Mouse (Mus musculus): ENCODE results near the gene Gcnt1. TPM values are rescaled to one million over a fixed set of nuclear protein-coding genes. Genes with fewer than 3 reads are reported as not detected.

Gcnt1 gene
- total RNA-seq, 4 experiments from 2014 or later = 9.7 to 16.0 (median 11.8) TPM

DNA sequence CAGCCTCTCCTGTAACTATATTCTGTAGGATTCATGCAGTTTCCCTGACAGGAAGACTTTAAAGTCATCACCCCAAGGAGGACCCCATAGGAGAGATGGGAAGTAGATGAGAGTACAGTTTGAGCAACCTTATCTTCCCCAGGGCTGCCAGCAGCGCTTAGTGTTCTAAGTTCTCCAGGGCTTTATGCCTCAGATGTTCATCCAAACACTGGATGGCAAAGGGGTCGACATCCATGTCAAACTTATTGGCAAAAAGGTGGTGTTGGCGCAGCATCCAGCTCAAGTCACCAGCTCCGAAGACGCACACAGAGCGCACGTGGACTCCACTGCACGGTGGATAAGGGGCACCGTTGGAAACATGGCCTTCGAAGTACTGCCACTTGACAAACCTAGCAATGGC is 43.7 kb downstream of the Gcnt1 start:
- no peak for DNase-seq (ENCODE audit: low spot score)

DNA sequence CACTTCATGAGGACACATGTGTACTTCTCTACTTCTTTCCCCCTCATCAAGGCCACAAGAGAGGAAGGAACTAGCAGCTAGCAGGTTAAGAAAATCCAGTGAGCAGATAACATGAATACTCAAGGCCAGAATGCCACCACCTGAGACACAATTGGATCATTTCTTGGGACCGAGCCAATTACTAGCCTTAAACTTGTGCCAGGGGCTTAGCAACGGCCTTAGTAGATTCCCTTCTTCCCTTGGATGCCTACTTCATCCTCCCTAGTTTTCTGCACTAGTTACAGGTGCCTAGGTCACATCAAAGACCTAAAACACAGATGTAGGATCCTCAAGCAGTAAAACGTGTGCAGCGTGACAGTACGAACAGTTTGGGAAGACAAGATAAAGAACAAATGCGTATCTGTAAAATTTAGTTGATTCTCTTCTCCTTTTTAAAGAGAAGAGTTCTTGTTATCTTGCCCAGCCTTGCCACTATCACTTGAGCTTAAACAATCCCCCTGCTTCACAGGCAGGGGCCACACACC is 44.7 kb downstream of the Gcnt1 start:
- no peak for DNase-seq (ENCODE audit: low spot score)

DNA sequence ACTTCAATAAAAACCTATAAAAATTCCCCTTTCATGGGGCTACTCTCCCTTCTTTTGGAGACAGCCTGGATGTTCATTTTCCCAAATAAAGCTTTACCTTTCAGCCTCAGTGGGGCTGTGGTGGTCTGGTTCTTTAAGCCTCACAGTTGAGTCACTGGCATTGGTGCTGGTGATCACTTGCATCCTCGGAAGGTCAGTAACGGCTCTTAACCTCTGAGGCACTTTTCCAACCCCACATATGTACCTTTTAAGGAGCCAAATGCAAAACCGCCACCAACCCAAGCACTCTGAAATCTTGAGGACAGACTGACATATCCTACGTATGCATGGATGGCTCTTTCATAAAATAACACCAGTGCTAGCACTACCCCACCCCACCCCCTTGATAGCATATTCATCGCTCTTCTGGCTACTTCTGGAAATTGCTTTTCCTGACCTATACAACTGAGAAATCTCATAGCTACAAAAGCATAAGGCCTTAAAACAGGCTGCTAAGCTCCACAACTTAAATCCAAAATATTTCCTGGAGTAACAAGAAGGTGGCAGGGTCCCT is 48.9 kb downstream of the Gcnt1 start:
- no peak for DNase-seq (ENCODE audit: low spot score)

GRCm38 (mm10) chr19:17323006-17323688 is 49.5 kb downstream of the Gcnt1 start:
- DNase-seq (ENCODE audit: low spot score) = no peak

- no peak for DNase-seq (ENCODE audit: low spot score)
These were observed 52.9 kb downstream of the Gcnt1 start for GRCm38 (mm10) chr19:17319770-17320169.

DNA sequence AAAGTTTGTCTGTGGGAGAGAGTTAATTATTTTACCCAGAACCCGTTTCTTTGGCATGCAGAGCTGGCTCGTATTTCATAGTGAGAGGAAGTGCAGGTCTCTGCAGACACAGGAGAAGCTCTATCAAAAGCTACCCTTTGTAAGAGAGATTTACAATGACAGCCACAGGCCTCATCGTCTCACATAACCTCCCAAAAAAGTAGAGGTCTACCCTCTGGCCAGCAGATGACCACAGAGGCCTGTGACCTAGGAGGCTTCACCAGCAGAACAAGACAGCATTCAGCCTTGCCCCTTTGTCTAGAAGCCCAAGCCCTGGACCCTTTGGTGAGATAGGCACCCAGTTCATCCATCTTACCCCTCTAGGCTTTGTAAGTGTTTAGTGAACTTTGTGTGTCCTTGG is 53.9 kb downstream of the Gcnt1 start:
- DNase-seq (ENCODE audit: low spot score) = no peak

GRCm38 (mm10) chr19:17316311-17317003 is 56.2 kb downstream of the Gcnt1 start:
- DNase-seq (ENCODE audit: low spot score) = no peak

- DNase-seq (ENCODE audit: low spot score) = no peak
These were observed 58.2 kb downstream of the Gcnt1 start for GRCm38 (mm10) chr19:17314451-17314850.

DNA sequence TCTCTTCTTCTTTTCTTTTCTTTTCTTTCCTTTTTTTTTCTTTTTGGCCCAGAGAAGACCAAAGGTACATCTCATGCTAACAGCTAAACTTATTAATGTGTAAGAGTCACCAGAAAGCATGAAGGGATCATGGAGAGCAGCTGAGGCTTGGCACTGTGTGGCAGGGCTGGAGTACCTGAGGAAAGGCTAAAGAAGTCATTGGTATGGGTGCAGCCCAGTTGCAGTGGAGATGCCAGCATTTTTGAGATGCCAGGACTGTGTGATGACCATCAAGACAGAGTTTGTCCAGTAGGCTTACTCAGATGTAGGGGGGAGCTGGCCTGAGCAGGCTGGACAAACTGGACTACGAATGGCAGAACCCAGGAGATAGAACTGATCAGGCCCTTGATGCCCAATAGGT is 58.9 kb downstream of the Gcnt1 start:
- DNase-seq (ENCODE audit: low spot score) = no peak

DNA sequence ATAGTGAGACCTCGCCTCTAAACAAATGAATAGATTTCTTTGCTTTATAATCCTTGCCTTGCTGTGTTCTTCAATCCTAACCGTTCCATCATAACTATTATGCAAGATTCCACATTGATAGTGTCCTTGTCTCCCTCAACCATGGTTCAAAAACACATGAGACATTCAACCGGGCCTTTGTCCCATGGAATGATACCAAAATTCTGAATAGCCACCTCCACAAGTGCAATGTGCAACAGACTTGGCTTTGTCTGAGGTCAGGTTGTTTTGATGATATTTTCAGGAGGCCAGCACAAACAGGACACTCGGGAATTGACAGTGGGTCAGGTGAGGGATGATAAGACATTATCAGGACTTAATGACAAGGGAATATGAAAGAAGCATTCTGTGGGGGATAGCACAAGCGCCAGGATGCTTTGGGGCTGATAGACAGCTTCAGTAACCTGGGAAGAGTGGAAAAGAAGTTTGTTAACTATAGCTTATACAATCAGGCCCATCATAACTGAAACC is 59.9 kb downstream of the Gcnt1 start:
- no peak for DNase-seq (ENCODE audit: low spot score)

DNA sequence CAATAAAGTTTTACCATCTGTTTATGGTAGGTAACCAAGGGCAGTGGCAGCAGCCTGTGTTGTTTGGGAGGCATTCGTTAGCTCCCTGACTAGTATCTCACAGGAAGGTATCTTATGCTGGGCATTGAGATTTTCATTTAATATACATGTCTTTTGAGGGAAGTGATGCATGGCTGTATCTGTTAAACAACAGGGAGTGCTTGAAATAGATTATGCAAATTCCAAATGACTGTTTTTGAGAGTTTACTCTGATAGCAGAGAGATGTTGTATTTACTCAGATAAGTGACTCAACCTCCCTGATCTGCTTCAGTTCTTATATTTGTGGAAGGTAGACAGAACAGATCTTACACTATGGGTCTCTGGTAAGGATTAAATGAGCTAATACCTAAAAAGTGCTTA is 61.1 kb downstream of the Gcnt1 start:
- DNase-seq (ENCODE audit: low spot score) = no peak

DNA sequence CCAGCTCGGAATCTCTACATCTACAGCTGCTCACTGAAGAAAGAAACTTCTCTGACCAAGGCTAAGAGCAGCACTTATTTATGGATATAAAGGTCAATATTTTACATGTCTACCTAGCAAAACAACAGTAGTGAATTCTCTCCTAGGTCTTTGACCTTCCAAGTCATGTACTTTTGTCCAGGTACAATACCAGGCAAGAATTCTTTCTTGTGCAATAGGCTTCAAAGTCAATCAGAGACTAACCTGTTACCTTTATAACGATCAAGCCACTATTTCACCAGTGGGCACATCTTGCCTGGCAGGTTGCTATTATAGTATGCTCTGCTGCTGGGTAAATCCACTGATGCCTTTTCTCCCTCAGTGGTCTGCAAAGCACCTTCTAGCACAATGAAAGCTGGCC is 61.6 kb downstream of the Gcnt1 start:
- DNase-seq (ENCODE audit: low spot score) = no peak

- no peak for DNase-seq (ENCODE audit: low spot score)
These were observed 76.6 kb downstream of the Gcnt1 start for GRCm38 (mm10) chr19:17296081-17296480.

DNA sequence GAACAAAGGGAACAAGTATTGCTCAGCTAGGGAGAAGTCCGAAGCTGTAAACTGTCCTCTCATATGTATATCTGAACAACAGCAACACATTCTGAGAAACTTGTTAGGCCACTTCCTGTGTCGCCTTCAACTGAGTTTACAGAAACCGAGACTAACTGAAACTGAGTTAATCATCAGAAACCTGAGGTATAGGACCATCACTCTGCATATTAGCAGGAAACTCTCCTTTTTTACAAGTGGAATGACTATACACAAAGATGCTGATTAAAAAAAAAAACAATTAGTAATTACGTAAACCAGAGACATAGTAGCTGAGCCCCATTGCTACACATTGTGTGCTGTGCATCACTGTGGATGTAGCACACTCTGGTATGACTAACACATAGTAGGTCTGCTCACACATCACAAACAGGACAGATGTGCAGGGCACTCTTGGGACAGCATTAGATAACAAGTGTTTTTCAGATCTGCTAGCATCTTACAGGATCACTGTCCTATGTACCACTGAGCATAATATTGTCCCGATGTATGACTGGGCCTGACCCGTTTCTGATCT is 77.4 kb downstream of the Gcnt1 start:
- DNase-seq (ENCODE audit: low spot score) = no peak

GRCm38 (mm10) chr19:17294136-17294535 is 78.5 kb downstream of the Gcnt1 start:
- DNase-seq (ENCODE audit: low spot score) = no peak

DNA sequence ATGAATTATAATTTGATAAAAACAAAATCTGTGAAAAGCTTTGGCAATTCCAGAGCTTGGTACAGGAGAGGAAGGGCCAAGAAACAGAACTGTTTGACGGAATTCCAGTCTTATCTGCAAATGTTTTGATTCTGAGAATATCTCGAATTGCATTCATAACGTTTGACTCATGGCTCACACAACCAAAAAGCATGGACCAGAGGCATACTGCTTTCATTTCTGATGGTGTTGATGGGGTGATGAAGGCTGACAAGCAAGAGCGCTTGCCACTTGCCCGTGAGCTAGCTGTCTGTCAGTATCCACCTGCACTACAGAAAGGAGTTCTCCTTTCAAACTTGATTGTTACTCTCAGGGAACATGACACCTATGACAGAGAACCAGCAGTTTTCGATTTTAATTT is 83.1 kb downstream of the Gcnt1 start:
- DNase-seq (ENCODE audit: low spot score) = no peak

DNA sequence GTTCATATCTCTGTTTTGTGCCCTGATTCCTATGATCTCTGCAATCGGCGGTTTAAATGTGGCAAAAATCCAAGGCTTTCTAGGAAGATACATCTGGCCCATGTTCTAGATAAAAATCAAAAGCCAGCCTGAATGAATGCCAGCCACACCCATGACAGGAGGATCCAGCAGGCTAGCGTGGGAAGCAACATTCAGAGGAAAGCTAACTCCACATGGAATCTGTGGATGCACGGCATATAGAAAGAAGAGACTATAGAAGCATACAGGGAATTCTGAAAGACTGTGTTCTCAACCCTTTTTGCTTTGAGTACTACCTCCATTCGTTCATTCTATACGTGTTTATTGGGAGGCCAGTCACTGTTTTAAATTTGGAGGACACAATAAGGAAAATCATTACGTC is 86.6 kb downstream of the Gcnt1 start:
- DNase-seq (ENCODE audit: low spot score) = no peak

DNA sequence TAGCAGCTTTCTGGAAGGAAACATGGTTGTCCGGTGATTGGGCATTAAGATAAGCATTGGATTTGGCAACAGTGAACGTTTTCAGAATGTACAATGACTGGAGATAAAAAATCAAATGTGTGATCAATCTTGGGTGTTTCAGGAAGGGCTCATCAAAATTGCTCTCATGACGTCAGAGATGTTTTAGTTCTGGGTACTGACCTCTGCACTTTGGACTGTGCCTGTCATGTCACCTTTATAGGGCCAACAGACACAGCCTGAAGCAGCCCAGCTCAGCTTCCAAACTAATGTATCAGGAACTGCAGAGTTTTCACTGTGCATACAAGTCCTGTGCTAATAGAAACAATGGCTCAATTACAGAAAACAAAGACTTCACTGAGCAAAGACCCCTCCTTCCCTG is 89.3 kb downstream of the Gcnt1 start:
- no peak for DNase-seq (ENCODE audit: low spot score)

GRCm38 (mm10) chr19:17278381-17279051 is 94.1 kb downstream of the Gcnt1 start:
- DNase-seq (ENCODE audit: low spot score) = no peak

All from heart, adult 8-10 months (tissue).